Mouse (Mus musculus) neural tube, embryonic 15.5 days (tissue): ENCODE measurements around the gene Gper1. TPM values are rescaled to one million over a fixed set of nuclear protein-coding genes. Genes with fewer than 3 reads are reported as not detected.

Experiments used
- ATAC-seq: fragments of 200-750 bp; cut with Nextera tagmentation; 2 replicates; pipeline ENCODE4 v1.8.0; 2017; ENCODE audit warnings: mild to moderate bottlenecking, moderate TSS enrichment, moderate library complexity; ENCODE audit not compliant: low FRiP score
- H3K27ac ChIP-seq: fragments of 300-500 bp; sonication (generic); replicated peaks from 2 replicates; pipeline ENCODE4 v1.5.1; 2015; ENCODE audit warnings: mild to moderate bottlenecking, inconsistent platforms
- H3K27me3 ChIP-seq: fragments of 300-500 bp; sonication (generic); replicated peaks from 2 replicates; pipeline ENCODE4 v1.6.1; 2015; ENCODE audit warnings: inconsistent platforms
- H3K36me3 ChIP-seq: fragments of 300-500 bp; sonication (generic); 2 replicates; pipeline ENCODE4 v1.6.1; 2015; ENCODE audit warnings: inconsistent platforms
- H3K4me1 ChIP-seq: fragments of 300-500 bp; sonication (generic); 2 replicates; pipeline ENCODE4 v1.6.1; 2015; ENCODE audit warnings: inconsistent platforms
- H3K4me2 ChIP-seq: fragments of 300-500 bp; sonication (generic); 2 replicates; pipeline ENCODE4 v1.6.1; 2015; ENCODE audit warnings: inconsistent platforms, mild to moderate bottlenecking, moderate library complexity
- H3K4me3 ChIP-seq: fragments of 300-500 bp; sonication (generic); replicated peaks from 2 replicates; pipeline ENCODE4 v1.5.1; 2015; ENCODE audit warnings: mild to moderate bottlenecking, inconsistent platforms
- H3K9ac ChIP-seq: fragments of 300-500 bp; sonication (generic); replicated peaks from 2 replicates; pipeline ENCODE4 v1.6.1; 2015; ENCODE audit warnings: mild to moderate bottlenecking, inconsistent platforms
- H3K9me3 ChIP-seq: fragments of 300-500 bp; sonication (generic); replicated peaks from 2 replicates; pipeline ENCODE4 v1.6.1; 2016; ENCODE audit warnings: inconsistent platforms
- WGBS: fragments of 180-500 bp; shearing (Covaris S2); methylation state at CpG from one replicate; pipeline ENCODE4 v1.1.7; 2015; ENCODE audit warnings: mixed read lengths; 5-methylcytosine and 5-hydroxymethylcytosine counted together
- polyA plus RNA-seq: library from polyadenylated mRNA; unstranded; fragments of >200 nt; fragmentation: Nextera tagmentation; extraction: Ambion mirVana; gene quantifications from 2 replicates; pipeline ENCODE4 v1.2.1, GENCODE M21; 2015

The Gper1 gene
- polyA plus RNA-seq, 1 experiment from 2014 or later, result 7.8 TPM

GRCm38 (mm10) chr5:139457241-139457640 lies 34.3 kb downstream of the Gper1 start:
- no peak overlapping the region for H3K9ac ChIP-seq
- H3K4me2 ChIP-seq, result no peak overlapping the region
- ATAC-seq, result no peak
- no peak overlapping the region for H3K27ac ChIP-seq
- no peak overlapping the region for H3K4me3 ChIP-seq
- WGBS, result 90% methylated on average over 8 of the region's 8 CpGs
- peaks cover 22% of the 10 kb centered on the region for H3K4me1 ChIP-seq
- H3K27me3 ChIP-seq, result no peaks in the 10 kb centered on the region
- 0 out of 2 replicates have a peak, but pooled peaks cover 13% of the 10 kb centered on the region for H3K36me3 ChIP-seq
- H3K9me3 ChIP-seq, result no peaks in the 10 kb centered on the region

DNA sequence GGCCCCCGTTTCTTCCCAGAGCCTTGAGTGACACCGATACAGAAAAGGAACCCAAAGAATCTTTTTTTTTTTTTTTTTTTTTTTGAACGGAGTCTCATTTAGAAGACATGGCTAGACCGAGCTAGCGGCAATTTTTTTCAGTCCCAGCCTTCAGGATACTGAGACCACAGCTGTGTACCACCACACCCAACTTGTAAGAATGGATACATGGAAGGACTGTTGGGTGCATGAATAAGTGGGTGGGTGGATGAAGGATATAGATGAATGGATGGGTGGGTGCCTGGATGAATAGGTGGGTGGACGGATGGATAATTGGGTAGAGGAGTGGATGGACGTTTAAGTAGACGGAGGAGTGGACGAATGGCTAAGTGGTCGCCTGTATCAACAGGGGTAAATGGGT lies 37.0 kb downstream of the Gper1 start:
- Histone ChIP-seq H3K4me2 (peak overlapping the region; percentile 78), H3K27ac (no peak overlapping the region), H3K36me3 (0 out of 2 replicates have a peak, but pooled peaks cover 8% of the 10 kb centered on the region), H3K27me3 (no peaks in the 10 kb centered on the region; the same call in 1 of the 2 replicates), H3K9ac (peak overlapping the region; percentile 54), H3K9me3 (no peaks in the 10 kb centered on the region), H3K4me3 (peak overlapping the region; percentile 64), H3K4me1 (peaks cover 22% of the 10 kb centered on the region)
- WGBS, result 14% methylated on average over 10 of the region's 10 CpGs
- ATAC-seq, result peak; percentile 42; the same call in 1 of the 2 replicates

DNA sequence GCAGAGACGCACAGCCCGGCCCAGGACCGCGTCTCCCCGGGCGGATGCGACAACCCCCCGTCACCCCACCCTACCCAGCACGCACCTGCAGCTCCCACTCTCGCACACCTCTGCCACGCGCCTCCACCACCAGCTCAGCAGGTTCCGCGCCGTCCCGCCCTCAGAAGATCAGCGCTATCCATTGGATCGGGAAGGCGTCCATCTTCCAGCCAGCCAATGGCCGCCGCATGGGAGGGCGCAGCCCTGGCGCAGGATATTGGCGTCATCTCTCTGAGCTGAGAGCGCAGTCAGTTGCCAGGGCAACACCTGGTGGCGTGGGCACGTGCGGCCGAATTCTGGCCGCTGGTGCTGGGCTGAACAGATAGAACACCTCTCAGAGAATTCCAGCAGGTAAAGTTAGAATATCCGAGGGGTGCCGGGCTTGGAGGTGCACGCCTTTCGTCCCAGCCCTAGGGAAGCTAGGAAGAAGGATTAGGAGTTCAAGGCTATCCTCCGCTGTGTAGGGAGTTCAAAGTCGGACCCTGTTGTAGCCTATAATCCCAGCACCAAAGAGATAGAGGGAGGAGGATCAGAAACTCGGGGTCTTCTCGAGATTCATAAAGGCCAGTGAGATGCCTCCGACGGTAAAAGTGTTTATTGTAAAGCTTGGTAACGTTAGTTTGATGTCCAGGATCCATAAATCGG lies 37.6 kb downstream of the Gper1 start, which contains the start of gene 3110082I17Rik:
Gene 3110082I17Rik (minus strand): TSS at position 144 of the 684 bp plus-strand sequence.
- 4% methylated on average over 42 of the region's 42 CpGs for WGBS
- Histone ChIP-seq H3K27ac (no peak within 1 kb of the TSS), H3K4me1 (peaks cover 22% of the 10 kb centered on the region), H3K36me3 (0 out of 2 replicates have a peak, but pooled peaks cover 2% of the 10 kb centered on the region), H3K4me2 (peak within 1 kb of the TSS; percentile 78), H3K9me3 (no peaks in the 10 kb centered on the region), H3K4me3 (peak within 1 kb of the TSS; percentile 64), H3K9ac (peak within 1 kb of the TSS; percentile 54), H3K27me3 (no peaks in the 10 kb centered on the region; the same call in 1 of the 2 replicates)
- peak; percentile 99 for ATAC-seq

DNA sequence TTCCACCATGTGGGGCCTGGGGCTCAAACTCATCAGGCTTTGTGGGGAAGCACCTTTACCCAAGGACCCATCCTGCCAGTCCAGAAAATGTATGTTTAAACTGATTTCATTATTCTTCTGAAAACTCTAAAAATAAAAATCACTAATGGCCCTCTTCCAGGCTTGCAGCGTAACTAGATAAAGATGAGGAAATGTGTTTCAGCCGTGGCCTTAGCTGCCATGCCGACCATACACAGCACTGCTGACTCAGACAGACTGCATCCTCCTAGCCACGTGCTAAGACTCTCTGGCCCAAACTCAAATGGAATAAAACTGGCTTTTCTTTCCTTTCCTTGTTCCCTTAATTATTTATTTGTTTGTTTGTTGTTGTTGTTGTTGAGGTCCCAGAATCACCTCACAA lies 41.9 kb downstream of the Gper1 start:
- Histone ChIP-seq H3K27ac (no peak overlapping the region), H3K36me3 (no peaks in the 10 kb centered on the region), H3K4me1 (peaks cover 8% of the 10 kb centered on the region), H3K9ac (no peak overlapping the region), H3K27me3 (no peaks in the 10 kb centered on the region; the same call in 1 of the 2 replicates), H3K4me3 (no peak overlapping the region), H3K9me3 (no peaks in the 10 kb centered on the region), H3K4me2 (no peak overlapping the region)
- no peak for ATAC-seq
- 77% methylated on average over 4 of the region's 4 CpGs for WGBS

DNA sequence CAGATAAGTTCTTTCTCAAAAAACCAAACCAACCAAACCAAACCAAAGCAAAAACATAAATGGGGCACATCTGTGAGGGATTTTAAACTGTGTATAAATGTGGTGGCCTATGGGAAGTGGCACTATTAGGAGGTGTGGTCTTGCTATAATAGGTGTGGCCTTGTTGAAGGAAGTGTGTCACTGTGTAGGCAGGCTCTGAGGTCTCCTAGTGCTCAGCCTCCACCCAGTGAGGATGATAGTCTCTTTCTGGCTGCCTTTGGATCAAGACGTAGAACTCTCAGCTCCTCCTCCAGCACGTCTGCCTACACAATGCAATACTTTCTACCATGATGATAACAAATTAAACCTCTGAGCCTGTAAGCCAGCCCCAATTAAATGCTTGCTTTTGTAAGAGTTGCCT lies 43.4 kb downstream of the Gper1 start:
- no peak overlapping the region for H3K27ac ChIP-seq
- H3K9me3 ChIP-seq, result no peaks in the 10 kb centered on the region
- no peak overlapping the region for H3K9ac ChIP-seq
- no peak for ATAC-seq
- no peaks in the 10 kb centered on the region; the same call in 1 of the 2 replicates for H3K27me3 ChIP-seq
- H3K36me3 ChIP-seq, result peaks cover 8% of the 10 kb centered on the region
- H3K4me2 ChIP-seq, result no peak overlapping the region
- H3K4me1 ChIP-seq, result no peaks in the 10 kb centered on the region
- WGBS, result 78% methylated on average over 2 of the region's 2 CpGs
- H3K4me3 ChIP-seq, result no peak overlapping the region

DNA sequence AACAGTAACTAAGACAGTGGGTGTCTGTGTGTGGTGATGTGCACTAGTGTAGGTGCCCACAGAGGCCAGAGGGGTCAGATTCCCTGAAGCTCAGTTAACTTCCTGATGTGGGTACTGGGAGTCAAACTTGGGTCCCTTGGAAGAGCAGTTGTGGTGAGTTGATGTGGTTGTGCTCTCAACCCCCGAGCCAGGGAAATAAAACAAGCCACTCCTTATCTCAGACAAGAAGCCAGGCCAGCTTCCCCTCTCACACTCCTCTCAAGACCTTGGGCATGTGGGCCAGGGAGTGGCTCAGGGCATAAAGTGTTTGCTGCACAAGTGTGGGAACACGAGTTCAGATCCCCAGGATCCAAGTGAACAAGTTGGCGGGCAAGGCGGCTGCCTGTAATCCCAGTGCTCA lies 43.9 kb downstream of the Gper1 start:
- H3K9me3 ChIP-seq, result no peaks in the 10 kb centered on the region
- H3K27ac ChIP-seq, result no peak overlapping the region
- H3K27me3 ChIP-seq, result no peaks in the 10 kb centered on the region; the same call in 1 of the 2 replicates
- no peak for ATAC-seq
- no peak overlapping the region for H3K4me2 ChIP-seq
- WGBS, result 77% methylated on average over 4 of the region's 4 CpGs
- no peaks in the 10 kb centered on the region for H3K4me1 ChIP-seq
- peaks cover 12% of the 10 kb centered on the region for H3K36me3 ChIP-seq
- H3K4me3 ChIP-seq, result no peak overlapping the region
- H3K9ac ChIP-seq, result no peak overlapping the region

DNA sequence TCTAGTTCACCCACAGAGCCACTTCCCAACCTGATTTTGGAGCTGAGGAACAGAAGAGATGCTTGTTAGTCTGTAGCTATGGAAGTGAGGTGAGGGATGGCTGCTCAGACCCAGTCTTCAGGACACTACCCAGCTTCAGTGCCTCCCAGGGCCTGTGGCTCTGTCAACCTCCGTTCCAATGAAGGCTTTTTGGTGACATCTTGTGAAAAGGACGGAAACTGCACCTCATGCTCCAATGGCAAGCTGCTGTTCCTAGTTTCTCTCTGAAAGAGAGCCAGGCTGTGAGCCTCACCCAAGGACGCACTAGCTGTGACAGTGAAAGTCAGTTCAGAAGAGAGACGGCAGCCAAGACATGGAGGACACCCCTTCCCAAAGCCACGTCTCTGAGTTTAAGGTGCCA lies 45.0 kb downstream of the Gper1 start:
- Histone ChIP-seq H3K36me3 (peaks cover 24% of the 10 kb centered on the region), H3K27ac (no peak overlapping the region), H3K9me3 (no peaks in the 10 kb centered on the region), H3K27me3 (no peaks in the 10 kb centered on the region), H3K4me3 (no peak overlapping the region), H3K9ac (no peak overlapping the region), H3K4me2 (no peak overlapping the region), H3K4me1 (no peaks in the 10 kb centered on the region)
- no peak for ATAC-seq
- 40% methylated on average over 5 of the region's 5 CpGs for WGBS

- Histone ChIP-seq H3K27ac (no peak overlapping the region), H3K36me3 (peaks cover 87% of the 10 kb centered on the region), H3K9me3 (no peaks in the 10 kb centered on the region), H3K4me1 (no peaks in the 10 kb centered on the region), H3K27me3 (no peaks in the 10 kb centered on the region), H3K4me2 (no peak overlapping the region), H3K9ac (no peak overlapping the region), H3K4me3 (no peak overlapping the region)
- 47% methylated on average over 9 of the region's 9 CpGs for WGBS
- ATAC-seq, result no peak
Measured at GRCm38 (mm10) chr5:139474741-139475140, 51.8 kb downstream of the Gper1 start.

Other genes with a start within 250 kb of the Gper1 start
- 41.7 and 42.1 TPM in 2 replicates for gene Sun1, start 222.5 kb upstream of the Gper1 start, polyA plus RNA-seq
- 119 and 126 TPM in 2 replicates for gene Get4, start 170.8 kb upstream of the Gper1 start, polyA plus RNA-seq
- 86.2 and 132 TPM in 2 replicates for gene Adap1, start 97.5 kb upstream of the Gper1 start, polyA plus RNA-seq
- gene Cox19, start 71.7 kb upstream of the Gper1 start, polyA plus RNA-seq, result 105 and 107 TPM in 2 replicates
- gene Cyp2w1, start 70.5 kb upstream of the Gper1 start, polyA plus RNA-seq, result 2.1 TPM in 1 of 2 replicates, not detected in the other
- 2.6 and 3.0 TPM in 2 replicates for gene Gpr146, start 45.5 kb upstream of the Gper1 start, polyA plus RNA-seq
- gene C130050O18Rik, start 17.9 kb upstream of the Gper1 start, polyA plus RNA-seq, result 0.47 and 0.64 TPM in 2 replicates
- 15.7 and 22.7 TPM in 2 replicates for gene 3110082I17Rik, start 37.4 kb downstream of the Gper1 start, polyA plus RNA-seq
- gene Zfand2a, start 61.4 kb downstream of the Gper1 start, polyA plus RNA-seq, result 22.9 and 23.2 TPM in 2 replicates
- 23.7 and 35.3 TPM in 2 replicates for gene Uncx, start 120.3 kb downstream of the Gper1 start, polyA plus RNA-seq